Mouse (Mus musculus) embryonic facial prominence, embryonic 12.5 days (tissue): ENCODE measurements around the gene Abt1. TPM values are rescaled to one million over a fixed set of nuclear protein-coding genes. Genes with fewer than 3 reads are reported as not detected.
A peak's percentile ranks its signal among the peaks of the same experiment; 100 is the strongest.
"Not testable (repeated sequence)": the region's sequence is repeated elsewhere in the genome, so short reads cannot be mapped to it uniquely, and the experiment has no call there.

Experiments
- ATAC-seq: fragments of 200-750 bp; cut with Nextera tagmentation; 2 replicates; pipeline ENCODE4 v1.8.0; 2017; ENCODE audit not compliant: insufficient number of reproducible peaks, insufficient read depth, low FRiP score, low TSS enrichment
- H3K27ac ChIP-seq: fragments of 300-500 bp; sonication (generic); 2 replicates; pipeline ENCODE4 v1.5.1; 2016; ENCODE audit warnings: mild to moderate bottlenecking
- H3K27me3 ChIP-seq: fragments of 300-500 bp; sonication (generic); 2 replicates; pipeline ENCODE4 v1.6.1; 2016; ENCODE audit warnings: mild to moderate bottlenecking, moderate library complexity
- H3K36me3 ChIP-seq: fragments of 300-500 bp; sonication (generic); 2 replicates; pipeline ENCODE4 v1.6.1; 2016; ENCODE audit warnings: mild to moderate bottlenecking
- H3K4me1 ChIP-seq: fragments of 300-500 bp; sonication (generic); 2 replicates; pipeline ENCODE4 v1.6.1; 2016
- H3K4me2 ChIP-seq: fragments of 300-500 bp; sonication (generic); replicated peaks from 2 replicates; pipeline ENCODE4 v1.6.1; 2016; ENCODE audit warnings: mild to moderate bottlenecking, moderate library complexity
- H3K4me3 ChIP-seq: fragments of 300-500 bp; sonication (generic); 2 replicates; pipeline ENCODE4 v1.5.1; 2016; ENCODE audit warnings: mild to moderate bottlenecking
- H3K9ac ChIP-seq: fragments of 300-500 bp; sonication (generic); 2 replicates; pipeline ENCODE4 v1.6.1; 2016; ENCODE audit warnings: mild to moderate bottlenecking, moderate library complexity
- H3K9me3 ChIP-seq: fragments of 300-500 bp; sonication (generic); 2 replicates; pipeline ENCODE4 v1.6.1; 2016; ENCODE audit warnings: mild to moderate bottlenecking, moderate library complexity
- WGBS: fragments of 180-500 bp; shearing (Covaris S2); methylation state at CpG from one replicate; pipeline ENCODE4 v1.1.7; 2016; 5-methylcytosine and 5-hydroxymethylcytosine counted together
- polyA plus RNA-seq: library from polyadenylated mRNA; unstranded; fragments of >200 nt; fragmentation: Nextera tagmentation; extraction: Ambion mirVana; gene quantifications from 2 replicates; pipeline ENCODE4 v1.2.1, GENCODE M21; 2016

Abt1 gene
- polyA plus RNA-seq, 1 experiment from 2014 or later = 12.9 TPM

GRCm38 (mm10) chr13:23411311-23412210 lies 12.1 kb downstream of the Abt1 start:
- Histone ChIP-seq H3K4me3 (peak overlapping the region; percentile 31), H3K9me3 (no peaks in the 10 kb centered on the region), H3K27me3 (peaks cover 10% of the 10 kb centered on the region; the same call in 1 of the 2 replicates), H3K27ac (no peak overlapping the region), H3K36me3 (0 out of 2 replicates have a peak, but pooled peaks cover under 1% of the 10 kb centered on the region), H3K4me2 (peak overlapping the region; percentile 53), H3K4me1 (peaks cover 11% of the 10 kb centered on the region; the same call in 1 of the 2 replicates), H3K9ac (no peak overlapping the region)
- ATAC-seq = no peak
- WGBS = 6% methylated on average over 29 of the region's 29 CpGs

- Histone ChIP-seq H3K9me3 (no peaks in the 10 kb centered on the region), H3K9ac (no peak overlapping the region), H3K27ac (no peak overlapping the region), H3K36me3 (no peaks in the 10 kb centered on the region), H3K27me3 (peaks cover 10% of the 10 kb centered on the region; the same call in 1 of the 2 replicates), H3K4me2 (no peak overlapping the region), H3K4me3 (no peak overlapping the region), H3K4me1 (peaks cover 11% of the 10 kb centered on the region; the same call in 1 of the 2 replicates)
- 66% methylated on average over 9 of the region's 9 CpGs for WGBS
- no peak for ATAC-seq
Measured at GRCm38 (mm10) chr13:23410632-23411031, 13.0 kb downstream of the Abt1 start.

GRCm38 (mm10) chr13:23402626-23403025 lies 21.0 kb downstream of the Abt1 start:
- Histone ChIP-seq H3K9ac (no peak overlapping the region), H3K27ac (no peak overlapping the region), H3K4me3 (no peak overlapping the region), H3K4me1 (no peaks in the 10 kb centered on the region), H3K9me3 (no peaks in the 10 kb centered on the region), H3K27me3 (peaks cover 15% of the 10 kb centered on the region; the same call in 1 of the 2 replicates), H3K36me3 (no peaks in the 10 kb centered on the region), H3K4me2 (no peak overlapping the region)
- 2% methylated on average over 2 of the region's 2 CpGs for WGBS
- no peak for ATAC-seq

- H3K27me3 ChIP-seq = peaks cover 22% of the 10 kb centered on the region
- 2% methylated on average over 19 of the region's 19 CpGs for WGBS
- H3K27ac ChIP-seq = no peak overlapping the region
- H3K9me3 ChIP-seq = no peaks in the 10 kb centered on the region
- peak overlapping the region; percentile 36 for H3K4me3 ChIP-seq
- H3K9ac ChIP-seq = no peak overlapping the region; the same call in 1 of the 2 replicates
- H3K4me2 ChIP-seq = peak overlapping the region; percentile 54
- no peaks in the 10 kb centered on the region for H3K4me1 ChIP-seq
- H3K36me3 ChIP-seq = no peaks in the 10 kb centered on the region
- ATAC-seq = no peak
Measured at GRCm38 (mm10) chr13:23401683-23402527, 21.8 kb downstream of the Abt1 start.

- Histone ChIP-seq H3K9me3 (no peaks in the 10 kb centered on the region), H3K4me2 (peak overlapping the region; percentile 54), H3K27ac (no peak overlapping the region), H3K36me3 (no peaks in the 10 kb centered on the region), H3K4me1 (no peaks in the 10 kb centered on the region), H3K27me3 (peaks cover 22% of the 10 kb centered on the region), H3K9ac (no peak overlapping the region), H3K4me3 (peak overlapping the region; percentile 36)
- no peak for ATAC-seq
- 4% methylated on average over 24 of the region's 24 CpGs for WGBS
Measured at GRCm38 (mm10) chr13:23400771-23401682, 22.6 kb downstream of the Abt1 start.

GRCm38 (mm10) chr13:23396913-23397312 lies 26.8 kb downstream of the Abt1 start:
- H3K36me3 ChIP-seq, ATAC-seq, H3K27ac ChIP-seq, H3K9ac ChIP-seq, H3K4me3 ChIP-seq, H3K9me3 ChIP-seq, H3K4me1 ChIP-seq: not testable (repeated sequence)
- Histone ChIP-seq H3K4me2 (peak overlapping the region; percentile 69; the same call in 1 of the 2 replicates), H3K27me3 (peaks cover 41% of the 10 kb centered on the region)
- WGBS = 7% methylated on average over 14 of the region's 14 CpGs

GRCm38 (mm10) chr13:23396246-23396703 lies 27.4 kb downstream of the Abt1 start:
- H3K27me3 ChIP-seq = peaks cover 41% of the 10 kb centered on the region
- under 1% methylated on average over 31 of the region's 31 CpGs for WGBS
- H3K9me3 ChIP-seq = no peaks in the 10 kb centered on the region
- peak overlapping the region; percentile 44 for H3K4me3 ChIP-seq
- H3K9ac ChIP-seq = no peak overlapping the region
- no peaks in the 10 kb centered on the region for H3K4me1 ChIP-seq
- no peaks in the 10 kb centered on the region for H3K36me3 ChIP-seq
- no peak overlapping the region for H3K27ac ChIP-seq
- no peak for ATAC-seq
- peak overlapping the region; percentile 69 for H3K4me2 ChIP-seq

- no peaks in the 10 kb centered on the region for H3K36me3 ChIP-seq
- H3K9me3 ChIP-seq = no peaks in the 10 kb centered on the region
- WGBS = 3% methylated on average over 43 of the region's 43 CpGs
- peak overlapping the region; percentile 44; the same call in 1 of the 2 replicates for H3K9ac ChIP-seq
- no peak overlapping the region for H3K27ac ChIP-seq
- peak overlapping the region; percentile 44 for H3K4me3 ChIP-seq
- H3K4me2 ChIP-seq = peak overlapping the region; percentile 69
- H3K4me1 ChIP-seq = no peaks in the 10 kb centered on the region
- ATAC-seq = no peak
- H3K27me3 ChIP-seq = peaks cover 41% of the 10 kb centered on the region
Measured at GRCm38 (mm10) chr13:23395301-23396245, 28.1 kb downstream of the Abt1 start.

- H3K27me3 ChIP-seq = no peaks in the 10 kb centered on the region
- ATAC-seq = no peak
- 83% methylated on average over 1 of the region's 1 CpGs for WGBS
- no peak overlapping the region for H3K4me2 ChIP-seq
- H3K27ac ChIP-seq = no peak overlapping the region
- H3K4me1 ChIP-seq = no peaks in the 10 kb centered on the region
- H3K9me3 ChIP-seq = no peaks in the 10 kb centered on the region
- no peak overlapping the region for H3K9ac ChIP-seq
- no peak overlapping the region for H3K4me3 ChIP-seq
- no peaks in the 10 kb centered on the region for H3K36me3 ChIP-seq
Measured at GRCm38 (mm10) chr13:23387548-23387947, 36.1 kb downstream of the Abt1 start.

GRCm38 (mm10) chr13:23383127-23383526 lies 40.5 kb downstream of the Abt1 start:
- 56% methylated on average over 1 of the region's 1 CpGs for WGBS
- no peak overlapping the region for H3K4me2 ChIP-seq
- no peak overlapping the region for H3K4me3 ChIP-seq
- H3K36me3 ChIP-seq = no peaks in the 10 kb centered on the region
- H3K27ac ChIP-seq = no peak overlapping the region
- no peak for ATAC-seq
- H3K9me3 ChIP-seq = no peaks in the 10 kb centered on the region
- no peak overlapping the region for H3K9ac ChIP-seq
- H3K4me1 ChIP-seq = no peaks in the 10 kb centered on the region
- no peaks in the 10 kb centered on the region for H3K27me3 ChIP-seq
